Mouse (Mus musculus) cerebellum, adult 8-10 months (tissue): ENCODE measurements at regions not wholly inside any gene's neighbourhood (a gene's known extent, or its start where the extent isn't known, plus 50 kb on each side); places are given as distances from the start of the nearest gene placed in this dataset.

ENCODE experiments used
- DNase-seq: peaks from one replicate; pipeline ENCODE4 v3.0.0; 2022

DNA sequence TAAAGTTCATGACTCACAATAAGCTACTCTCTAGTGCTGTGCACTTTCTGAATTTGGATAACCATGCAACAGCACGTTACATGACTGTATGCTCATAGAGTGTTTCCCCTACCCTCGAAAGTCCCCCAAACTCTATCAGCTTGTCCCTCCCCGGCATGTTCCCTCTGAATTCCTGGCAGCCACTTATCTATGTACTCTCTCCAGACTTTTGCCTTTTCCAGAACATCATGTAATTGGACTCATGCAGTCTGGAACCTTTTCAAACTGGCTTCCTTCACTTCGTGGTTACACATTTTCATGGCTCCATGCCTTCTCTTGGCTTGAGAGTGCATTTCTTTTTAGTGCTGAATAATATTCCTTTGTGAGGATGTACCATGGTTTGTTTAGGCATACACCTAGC lies 436.8 kb upstream of the Kif2a start:
- no peak for DNase-seq

DNA sequence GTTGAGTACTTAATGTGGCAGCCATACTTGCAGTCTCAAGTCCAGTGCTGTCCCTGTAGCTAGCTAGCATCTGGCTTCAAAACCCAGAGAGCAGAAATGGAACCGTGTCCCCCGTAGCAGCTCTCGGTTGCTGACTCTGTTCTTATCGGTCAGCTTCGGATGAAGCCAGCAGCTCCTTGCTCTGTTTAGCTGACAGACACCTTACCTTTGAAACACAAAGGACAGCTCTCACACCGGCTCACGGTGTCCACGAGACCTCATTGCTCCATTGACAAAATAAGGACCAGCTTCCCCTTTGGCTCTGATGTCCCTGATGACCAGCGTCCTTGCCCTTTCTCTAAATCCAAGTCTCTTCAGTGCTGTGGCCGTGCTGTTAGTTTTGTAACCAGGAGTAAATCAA lies 435.3 kb upstream of the Kif2a start:
- no peak for DNase-seq

DNA sequence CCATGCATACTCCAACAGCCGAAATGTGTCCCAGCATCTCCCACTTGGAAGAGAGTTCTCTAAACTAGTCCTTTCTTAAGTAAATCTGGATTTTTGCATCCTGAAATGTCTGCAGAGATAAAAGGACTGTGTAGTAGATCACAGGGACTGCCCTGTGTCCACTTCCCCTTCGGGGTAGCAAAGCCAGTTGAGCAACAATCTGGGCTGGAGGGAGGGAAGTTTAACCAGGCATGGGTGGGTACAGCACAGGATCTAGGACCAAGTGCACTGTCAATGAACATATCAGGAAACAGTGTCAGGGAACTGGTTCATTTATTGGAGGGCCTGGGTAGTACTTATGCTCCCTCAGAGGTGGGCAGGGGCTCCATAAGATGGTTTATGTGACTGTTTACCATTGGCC lies 434.5 kb upstream of the Kif2a start:
- no peak for DNase-seq

DNA sequence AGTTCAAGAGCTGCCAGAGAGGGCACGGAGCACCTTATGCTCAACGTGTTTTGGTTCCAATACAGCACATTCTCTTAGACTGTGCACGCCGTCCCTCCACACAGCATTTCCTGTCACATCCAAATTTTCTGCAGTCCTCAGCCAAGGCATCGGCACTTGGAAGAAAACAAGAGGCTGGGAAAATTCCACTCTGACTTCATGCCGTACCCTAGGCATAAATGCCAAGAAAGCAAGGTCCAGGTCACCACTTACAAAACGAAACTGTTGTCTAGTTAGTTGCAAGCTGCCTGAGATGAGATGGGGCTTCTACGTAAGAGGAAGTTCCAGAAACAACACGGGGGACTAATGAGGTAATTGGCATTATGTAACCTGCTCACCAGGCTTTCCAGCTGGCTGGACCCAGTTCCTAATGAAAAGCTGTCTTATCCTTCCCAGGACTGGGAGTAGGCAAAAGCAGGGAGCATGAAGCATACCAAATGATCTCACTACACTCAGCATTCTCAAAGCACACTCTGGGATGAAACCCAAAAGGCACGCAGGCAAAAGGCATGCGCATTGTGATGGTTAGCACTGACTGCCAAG lies 427.8 kb upstream of the Kif2a start:
- DNase-seq, result peak; percentile 78

DNA sequence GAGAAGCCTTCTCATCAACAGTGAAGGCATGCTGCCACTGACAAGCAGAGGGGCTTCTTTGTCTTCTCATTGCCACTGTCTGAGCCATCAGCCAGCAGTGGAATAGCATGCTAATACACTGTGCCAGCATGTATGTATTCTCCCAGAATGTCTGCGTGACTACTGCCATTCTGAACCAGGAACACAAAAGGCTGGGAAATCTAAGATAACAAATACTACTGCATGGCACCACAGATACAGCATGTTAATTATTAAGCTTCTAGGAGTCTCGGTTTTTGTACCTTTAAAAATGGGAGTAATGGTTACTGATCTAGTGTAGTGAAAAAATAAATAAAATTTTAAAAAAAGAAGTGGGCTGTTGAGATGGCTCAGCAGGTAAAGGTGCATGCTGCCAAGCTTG lies 425.9 kb upstream of the Kif2a start:
- no peak for DNase-seq

DNA sequence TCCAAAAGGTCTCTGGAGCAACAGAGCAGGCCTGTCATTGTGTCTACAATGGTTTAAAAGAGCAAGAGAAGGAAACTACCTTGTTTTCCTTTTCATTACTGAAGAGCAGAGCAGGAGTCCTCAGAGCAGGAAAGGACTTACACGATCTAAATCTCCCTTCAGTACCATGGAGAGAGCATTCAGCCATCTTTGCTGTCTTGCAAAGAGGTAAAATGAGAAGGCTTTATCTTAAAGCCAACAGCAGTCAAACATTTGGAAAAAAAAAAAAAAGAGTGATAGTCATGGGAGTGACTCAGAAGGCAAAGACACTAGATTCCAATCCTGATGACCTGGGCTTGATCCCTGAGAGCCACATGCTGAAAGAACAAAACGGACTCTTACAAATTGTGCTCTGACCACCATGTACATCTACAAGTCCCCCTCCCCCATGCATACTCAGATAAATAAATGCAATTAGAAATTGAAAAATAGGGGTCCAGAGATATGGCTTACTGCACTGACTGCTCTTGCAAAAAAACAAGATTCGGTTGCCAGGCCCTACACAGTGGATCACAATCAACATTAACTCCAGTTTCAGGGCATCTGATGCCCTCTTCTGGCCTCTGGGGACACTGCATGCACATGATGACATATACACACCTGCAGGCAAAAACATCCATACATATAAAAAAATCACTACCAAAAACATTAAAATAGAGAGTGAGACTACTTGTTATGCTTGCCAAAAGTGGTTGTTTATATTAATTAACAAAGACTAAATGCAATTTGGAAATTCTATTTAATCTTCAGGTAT lies 397.6 kb upstream of the Kif2a start:
- DNase-seq, result no peak

DNA sequence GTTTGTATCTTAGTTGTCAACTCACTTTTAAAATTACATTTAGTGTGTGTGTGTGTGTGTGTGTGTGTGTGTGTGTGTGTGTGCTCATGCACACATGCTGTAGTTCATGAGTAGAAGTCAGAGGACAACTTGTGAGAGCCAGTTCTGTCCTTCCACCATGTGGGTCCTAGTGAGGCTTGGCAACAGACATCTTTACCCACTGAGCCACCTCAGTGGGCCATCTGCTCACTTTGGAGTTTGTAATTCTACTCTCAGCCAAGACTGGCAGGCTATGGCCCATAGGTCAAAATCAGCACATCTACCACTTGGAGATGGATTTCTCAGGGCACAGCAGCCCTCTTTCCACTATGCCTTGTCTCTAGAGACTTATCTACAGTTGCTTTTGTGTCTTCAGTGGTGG lies 388.3 kb upstream of the Kif2a start:
- DNase-seq, result peak; percentile 48

DNA sequence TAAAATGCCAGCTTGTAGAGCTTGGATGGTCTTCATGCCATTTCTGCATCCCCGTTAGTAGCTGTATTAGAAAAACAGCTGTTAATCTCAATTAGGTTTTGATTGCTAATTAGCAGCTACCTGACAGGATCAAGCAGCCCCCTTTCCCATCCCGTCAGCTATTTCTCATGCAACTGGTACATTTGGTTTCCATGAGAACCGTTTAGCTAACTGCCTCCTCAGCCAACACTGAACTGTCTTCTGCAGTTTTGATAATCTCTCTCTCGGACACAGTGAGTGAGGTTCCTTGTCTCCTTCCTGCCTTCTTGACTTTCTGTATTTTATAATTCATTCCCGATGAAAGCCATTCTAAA lies 385.7 kb upstream of the Kif2a start:
- no peak for DNase-seq

DNA sequence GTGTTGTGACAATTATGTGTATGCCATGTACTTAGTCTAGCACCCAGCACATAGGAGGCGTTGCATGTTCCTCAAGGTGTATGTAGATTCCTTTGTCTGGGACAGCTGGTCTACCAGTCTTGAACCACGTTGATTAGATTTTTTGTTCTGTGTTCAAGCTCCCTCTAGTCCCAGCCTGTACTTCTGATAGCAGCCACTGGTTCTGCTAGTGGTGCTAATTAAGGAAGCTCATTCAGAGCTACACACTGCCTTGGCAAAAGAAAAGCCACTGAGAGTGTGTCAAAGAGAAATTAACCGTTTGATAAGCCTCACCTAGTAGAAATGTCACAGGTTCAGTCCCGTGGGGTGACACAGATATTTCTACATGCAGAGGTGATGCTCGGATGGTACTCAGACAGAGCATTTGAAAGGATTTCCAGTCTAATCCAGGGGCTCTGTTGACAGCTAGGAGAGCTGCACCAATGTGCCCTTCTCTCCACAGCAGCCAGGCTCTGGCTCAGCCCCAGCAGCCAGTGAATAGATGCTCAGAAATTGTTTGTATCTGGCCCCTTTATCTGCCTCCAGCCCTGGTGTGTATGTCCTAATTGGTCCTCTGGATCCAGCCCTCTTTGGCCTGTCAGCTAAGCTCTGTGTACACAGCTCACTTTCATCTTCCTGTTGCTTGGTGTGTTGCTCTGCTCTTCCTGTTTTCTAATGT lies 385.2 kb upstream of the Kif2a start:
- no peak for DNase-seq

DNA sequence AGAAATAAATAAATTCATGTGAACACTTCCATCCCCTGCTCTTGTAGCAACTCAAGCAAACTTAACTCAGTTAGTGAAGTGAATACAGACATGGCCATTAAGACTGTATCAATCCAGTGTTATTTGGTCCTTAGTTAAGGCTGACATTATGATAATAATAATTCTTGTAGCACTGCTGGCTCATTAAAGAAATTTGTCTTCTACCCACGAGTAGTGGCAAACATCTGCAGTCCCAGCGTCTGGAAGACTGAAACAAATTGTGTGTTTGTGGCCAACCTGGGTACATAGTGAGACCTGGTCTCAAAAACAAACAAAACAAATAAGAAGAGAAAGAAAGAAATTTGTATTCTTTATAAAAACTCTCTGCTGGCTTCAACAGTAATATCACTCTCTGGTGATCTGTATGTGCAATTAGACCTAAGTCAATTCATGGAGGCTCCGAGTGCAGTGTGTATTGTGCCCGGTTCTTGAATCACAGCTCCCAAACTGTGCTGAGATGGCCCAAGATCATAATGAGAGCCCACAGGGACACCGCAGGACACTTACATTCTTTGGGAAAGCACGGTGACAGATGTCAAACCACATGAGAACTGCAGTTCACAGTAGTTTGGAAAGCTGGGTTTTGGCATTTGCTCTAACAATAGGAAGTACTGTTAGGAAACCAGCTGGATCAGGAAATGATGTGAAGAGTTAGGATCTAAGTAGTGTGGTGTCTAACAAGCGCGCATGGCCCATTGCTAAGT lies 376.9 kb upstream of the Kif2a start:
- DNase-seq, result no peak

DNA sequence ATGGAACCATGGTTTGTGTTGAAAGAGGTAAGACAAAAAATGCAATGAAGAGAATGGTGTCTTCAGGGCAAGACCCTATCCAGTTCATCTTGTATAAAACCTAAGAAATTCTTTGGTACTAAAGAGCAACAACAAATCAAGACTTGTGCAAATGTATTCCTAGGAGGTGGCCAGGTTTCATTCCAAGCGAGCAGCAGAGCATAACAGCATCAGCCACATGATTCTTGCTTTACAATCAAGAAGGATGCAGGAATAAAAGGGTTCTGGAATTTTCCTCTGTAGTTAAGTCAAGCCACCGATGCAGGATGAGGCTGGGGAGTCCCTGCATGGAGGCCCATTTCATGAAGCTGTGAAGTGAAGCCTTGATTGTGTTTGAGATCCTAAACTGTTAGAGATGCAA lies 374.1 kb upstream of the Kif2a start:
- no peak for DNase-seq

DNA sequence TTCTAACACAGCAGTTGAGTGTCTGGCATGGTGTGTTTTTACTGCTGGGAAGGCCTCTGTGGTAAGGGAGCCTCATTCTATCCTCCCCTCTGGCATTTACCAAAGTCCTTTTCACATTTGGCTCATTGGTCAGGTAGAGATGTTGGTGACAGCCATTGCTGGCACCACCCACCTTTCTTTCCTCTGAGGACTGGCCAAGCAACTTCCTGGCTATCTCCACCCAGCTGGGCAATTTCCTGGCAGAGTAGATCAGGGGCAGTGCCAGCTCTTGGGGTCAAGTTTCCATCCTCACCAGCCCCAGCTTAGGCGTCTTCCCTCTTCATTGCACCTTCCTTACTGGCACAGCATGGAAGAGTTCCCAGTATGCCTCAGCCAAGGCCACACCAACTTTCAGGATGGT lies 372.5 kb upstream of the Kif2a start:
- no peak for DNase-seq

DNA sequence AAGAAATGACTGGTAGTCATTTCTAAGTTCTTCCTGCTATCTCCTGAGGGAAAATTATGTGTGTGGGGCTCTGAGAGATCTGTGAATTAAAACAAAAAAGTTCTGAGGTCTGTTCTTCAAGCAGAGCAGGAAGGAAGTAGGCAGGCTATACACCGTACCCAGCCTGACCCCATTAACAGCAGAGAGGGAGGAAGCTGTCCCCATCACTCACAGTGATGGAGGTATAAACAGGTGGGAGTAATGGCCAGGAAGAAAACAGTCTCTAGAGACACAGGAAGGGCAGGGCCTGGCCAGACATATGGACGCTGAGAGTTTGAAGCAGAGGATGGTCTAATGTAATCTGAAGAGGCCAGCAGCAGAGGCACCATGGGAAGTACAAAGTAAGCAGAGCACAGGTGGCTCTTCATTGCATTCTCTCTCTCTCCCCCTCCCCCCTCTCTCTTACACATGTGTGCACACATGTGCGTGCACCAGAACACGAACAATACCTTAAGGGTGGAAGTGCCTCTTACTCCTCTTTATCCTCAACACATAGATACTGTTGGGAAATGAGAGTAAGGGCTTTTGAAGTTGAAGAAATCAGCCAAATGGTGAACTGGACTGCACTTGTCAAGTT lies 367.7 kb upstream of the Kif2a start:
- DNase-seq, result no peak

DNA sequence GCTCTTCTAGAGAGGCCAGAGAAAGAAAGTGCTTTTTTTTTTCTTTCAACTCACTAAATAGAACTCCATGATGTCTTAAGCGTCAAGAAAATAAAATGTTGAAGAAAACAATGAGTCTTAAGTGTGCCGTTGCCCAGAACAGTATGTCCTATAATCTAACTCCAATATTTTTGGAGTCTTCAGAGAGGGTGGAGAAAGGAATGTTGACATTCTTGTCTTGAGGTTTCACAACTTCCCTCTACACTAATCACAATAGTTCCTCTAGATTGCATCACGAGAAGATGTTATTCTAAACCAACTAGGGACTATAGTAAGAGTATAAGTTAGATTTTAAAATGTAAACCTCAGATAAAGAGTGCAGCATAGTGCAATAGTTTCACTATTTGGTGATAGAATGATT lies 367.1 kb upstream of the Kif2a start:
- DNase-seq, result no peak

DNA sequence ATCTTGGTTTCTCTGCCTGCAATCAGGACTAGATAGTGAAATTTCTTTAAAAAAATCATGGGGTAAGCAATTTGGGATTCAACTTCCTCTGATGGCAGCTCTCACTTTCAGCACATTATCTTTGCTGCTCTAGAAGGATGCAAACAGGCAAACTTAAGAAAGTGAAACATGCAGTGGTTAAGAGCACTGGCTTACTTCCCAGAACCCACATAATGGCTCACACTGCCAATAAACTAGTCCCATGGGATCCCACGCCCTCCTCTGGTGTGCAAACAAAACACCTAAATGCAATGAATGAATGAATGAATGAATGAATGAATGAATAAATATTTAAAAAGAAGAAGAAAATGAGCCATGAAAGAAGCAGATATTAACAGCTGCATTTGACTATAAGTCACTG lies 356.1 kb upstream of the Kif2a start:
- no peak for DNase-seq

DNA sequence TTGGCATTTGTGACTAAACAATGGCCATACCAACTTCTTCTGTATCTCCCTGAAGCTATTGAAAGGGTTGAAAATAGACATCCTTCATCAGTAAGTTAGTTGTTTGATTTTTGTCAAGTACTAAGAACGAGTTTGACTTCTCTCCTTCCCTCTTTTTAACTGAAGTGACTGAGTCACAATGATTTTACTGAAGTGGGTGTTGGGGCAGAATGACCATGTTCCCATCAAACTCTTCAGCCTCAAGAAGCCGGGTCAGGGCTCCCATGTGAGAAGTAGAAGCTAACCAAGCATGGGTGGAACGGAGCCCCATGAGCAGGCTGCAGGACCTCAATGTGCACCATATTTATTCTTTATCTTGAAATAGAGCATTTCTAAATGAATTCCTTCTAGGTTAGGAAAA lies 350.7 kb upstream of the Kif2a start:
- no peak for DNase-seq

DNA sequence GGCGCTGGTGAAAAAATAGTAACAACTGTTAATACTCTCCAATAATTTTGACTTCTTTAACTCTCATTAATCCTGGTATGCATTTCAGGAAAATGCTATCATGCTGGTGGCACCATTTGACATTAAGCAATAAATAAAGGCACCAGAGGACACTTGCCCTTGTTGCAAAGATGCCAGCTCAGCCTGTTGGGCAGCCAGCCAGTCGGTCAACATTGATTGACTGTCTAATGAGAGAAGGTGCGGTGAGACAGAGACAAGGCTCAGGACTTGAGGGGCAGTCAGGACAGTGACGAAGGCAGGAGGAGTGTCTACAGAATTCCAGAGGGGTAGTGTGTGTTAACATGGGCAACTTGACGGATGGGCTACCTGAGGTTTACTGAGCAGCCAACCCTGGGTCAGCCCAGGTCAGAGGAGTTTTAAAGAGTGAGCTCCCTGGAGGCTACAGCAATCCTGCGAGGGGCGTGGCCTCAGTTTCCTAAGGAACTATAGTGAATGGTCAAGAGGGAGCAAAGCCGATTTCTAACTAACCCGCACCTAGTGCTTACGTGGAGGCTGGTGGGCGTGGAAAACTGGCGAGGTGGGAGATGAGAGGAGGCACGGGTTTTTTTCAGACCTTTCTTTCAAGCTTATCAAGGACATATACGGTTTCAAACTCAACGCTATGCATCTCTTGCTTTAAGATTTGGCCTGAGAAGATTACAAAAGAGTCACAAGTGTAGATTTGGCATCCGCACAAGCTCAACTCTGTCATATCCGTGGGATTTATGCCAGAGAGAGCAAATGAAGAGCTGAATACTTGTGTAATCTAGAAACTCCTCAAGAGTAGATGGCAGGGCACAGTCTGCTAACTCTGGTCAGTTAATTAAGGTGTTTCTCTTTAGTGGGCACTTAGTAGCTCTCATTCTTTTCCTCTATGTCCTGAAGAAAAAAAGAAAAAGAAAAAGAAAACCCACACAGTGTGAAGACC lies 350.0 kb upstream of the Kif2a start:
- no peak for DNase-seq

DNA sequence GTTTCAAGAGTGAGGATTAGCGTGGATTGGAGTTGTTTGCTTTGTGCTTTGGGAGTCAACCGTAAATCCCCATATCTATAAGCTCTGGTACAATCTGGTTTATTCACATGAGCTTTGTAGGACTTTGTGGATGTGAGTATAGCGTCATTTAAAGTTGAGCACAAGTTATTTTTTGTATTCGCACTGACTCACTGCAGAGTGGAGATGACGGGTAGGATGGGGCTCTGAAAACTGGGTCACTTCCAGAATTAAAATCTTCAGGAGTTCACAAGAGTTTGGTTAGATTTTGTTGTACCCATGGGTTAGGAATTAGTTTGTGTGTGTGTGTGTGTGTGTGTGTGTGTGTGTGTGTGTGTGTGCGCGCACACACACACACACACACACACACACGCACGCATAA lies 345.7 kb upstream of the Kif2a start:
- DNase-seq, result no peak

DNA sequence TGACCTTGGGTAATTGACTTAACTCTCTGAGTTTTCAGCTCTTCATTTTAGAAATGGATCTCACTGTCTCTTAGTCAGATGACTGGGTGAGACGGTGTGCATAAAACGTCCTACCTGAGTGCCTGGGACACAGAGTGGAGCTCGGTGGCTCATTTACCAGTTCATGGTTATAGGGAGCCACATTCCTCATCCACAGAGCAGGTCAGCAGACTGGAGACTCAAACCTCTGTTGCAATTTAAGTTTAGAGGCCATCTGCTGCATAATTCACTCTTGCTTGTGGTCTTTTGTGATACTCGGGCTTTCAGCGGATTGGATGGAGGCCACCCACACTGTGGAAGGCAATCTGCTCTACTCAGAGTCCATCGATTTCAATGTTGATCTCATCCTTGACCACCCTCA lies 343.8 kb upstream of the Kif2a start:
- DNase-seq, result no peak

DNA sequence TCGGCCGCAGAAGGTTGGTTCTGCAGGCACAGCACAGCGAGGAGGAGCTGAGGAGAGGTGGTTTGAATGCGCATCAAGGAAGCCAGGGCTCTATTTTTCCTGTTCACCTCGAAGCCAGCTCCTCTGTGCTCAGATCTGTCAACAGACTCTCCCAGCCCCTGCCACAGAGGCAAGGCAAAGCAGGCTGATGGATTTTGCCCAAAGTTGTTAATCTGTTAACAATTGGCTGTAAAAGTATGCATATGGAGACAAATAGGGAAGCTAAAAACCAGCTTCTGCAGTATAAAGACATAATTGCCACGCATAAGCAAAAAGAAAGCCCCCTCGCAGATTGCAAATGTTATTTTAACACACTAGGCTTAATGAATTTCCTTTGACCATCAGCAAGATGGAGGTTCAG lies 343.3 kb upstream of the Kif2a start:
- no peak for DNase-seq

DNA sequence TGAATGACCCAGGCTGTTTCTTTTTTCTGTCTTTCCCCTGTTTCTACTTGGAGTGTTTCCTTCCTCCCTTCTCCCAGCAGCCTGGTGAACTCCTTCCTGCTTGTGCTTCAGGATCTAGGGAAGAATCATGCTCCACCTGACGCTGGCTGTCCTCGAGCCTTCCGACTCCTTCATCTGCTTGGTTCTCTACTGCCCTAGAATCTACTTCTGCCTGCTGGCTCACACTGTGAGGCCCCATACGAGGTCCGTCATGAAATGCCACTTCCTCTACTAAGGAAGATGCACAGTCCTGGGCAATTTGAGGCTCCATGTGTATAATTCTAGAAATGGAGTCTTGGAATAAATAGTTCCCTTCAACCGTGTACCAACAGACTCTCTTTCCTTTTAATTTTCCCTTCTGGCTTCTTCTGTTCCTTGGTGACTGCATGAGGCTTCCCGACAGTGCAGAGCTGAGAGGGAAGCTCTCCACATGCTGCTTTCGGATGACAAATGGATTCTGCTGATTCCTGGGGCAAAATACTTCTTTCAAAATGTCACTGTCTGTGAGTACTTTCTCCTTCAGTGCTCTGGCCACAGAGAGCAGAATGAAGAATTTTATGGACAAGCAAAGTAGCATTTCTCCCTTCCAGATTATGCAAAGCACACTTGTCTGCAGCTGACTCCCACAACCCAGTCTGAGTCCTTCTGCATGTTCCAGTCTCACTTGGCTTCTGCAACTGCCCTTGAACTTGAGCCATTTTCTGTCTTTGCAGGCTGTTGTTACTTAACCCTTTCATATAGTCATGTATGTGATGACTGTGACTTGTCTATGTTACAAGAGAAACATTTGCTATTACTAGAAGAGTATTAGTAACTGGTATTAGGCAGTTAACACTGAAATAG lies 341.1 kb upstream of the Kif2a start:
- DNase-seq, result no peak
